Mouse (Mus musculus) CH12.LX (cell line): Measurements from ENCODE around the gene Pimreg. TPM values are rescaled to one million over a fixed set of nuclear protein-coding genes. Genes with fewer than 3 reads are reported as not detected.

Source experiments
- DNase-seq: peaks from one replicate; pipeline ENCODE4 v3.0.0-alpha.2; 2013; ENCODE audit errors: extremely low read depth
- H3K27ac ChIP-seq: 2 replicates; pipeline ENCODE4 v1.5.1; 2012; ENCODE audit warnings: low read depth, mild to moderate bottlenecking, control low read depth, moderate library complexity; ENCODE audit not compliant: insufficient read depth
- H3K27me3 ChIP-seq: replicated peaks from 2 replicates; pipeline ENCODE3; 2012; ENCODE audit warnings: inconsistent platforms
- H3K36me3 ChIP-seq, 2 experiments: replicated peaks in 1 of 2; 2 replicates each; pipeline versions ENCODE3 to v1.6.1; 2012; ENCODE audit warnings: inconsistent platforms in 1 of 2, low read length in 1 of 2, mild to moderate bottlenecking in 1 of 2, mixed read lengths in 1 of 2, moderate library complexity in 1 of 2; ENCODE audit not compliant: control insufficient read depth in 1 of 2, insufficient read depth in 1 of 2
- H3K4me1 ChIP-seq, 2 experiments: 2 replicates each; pipeline ENCODE4 v1.6.1; 2012; ENCODE audit warnings: inconsistent platforms in 1 of 2, moderate library complexity in 1 of 2; ENCODE audit not compliant: insufficient read depth in 2 of 2, control insufficient read depth in 1 of 2
- H3K4me2 ChIP-seq: 2 replicates; pipeline ENCODE4 v1.6.1; 2012; ENCODE audit warnings: low read depth, mild to moderate bottlenecking, control low read depth; ENCODE audit not compliant: poor library complexity, insufficient read depth, severe bottlenecking
- H3K4me3 ChIP-seq, 3 experiments: fragments of 150-350 bp in 1 of 3; sonication (generic) in 1 of 3; replicated peaks in 1 of 3; 2 replicates each; pipeline versions ENCODE3 to v1.5.1; 2011 to 2012; ENCODE audit warnings: low read depth in 2 of 3, low read length in 2 of 3, mild to moderate bottlenecking in 2 of 3, moderate library complexity in 2 of 3, control low read depth in 1 of 3, improper control_type of control experiment in 1 of 3, inconsistent platforms in 1 of 3, mixed read lengths in 1 of 3; ENCODE audit not compliant: poor library complexity in 1 of 3
- H3K79me2 ChIP-seq: replicated peaks from 2 replicates; pipeline ENCODE4 v1.6.1; 2012; ENCODE audit warnings: mild to moderate bottlenecking, moderate library complexity; ENCODE audit not compliant: control insufficient read depth, poor library complexity, insufficient read depth, severe bottlenecking; ENCODE audit errors: extremely low read depth
- H3K9ac ChIP-seq: 2 replicates; pipeline ENCODE4 v1.6.1; 2012; ENCODE audit warnings: low read depth, mild to moderate bottlenecking, control low read depth, moderate library complexity; ENCODE audit not compliant: insufficient read depth
- H3K9me3 ChIP-seq: replicated peaks from 2 replicates; pipeline ENCODE3; 2012; ENCODE audit warnings: low read length, inconsistent platforms, mixed read lengths
- CHD1 ChIP-seq: IDR thresholded peaks from 2 replicates; pipeline ENCODE4 v1.6.1; 2012; ENCODE audit warnings: low read depth, low read length, improper control_type of control experiment, inconsistent platforms
- CHD2 ChIP-seq: IDR thresholded peaks from 2 replicates; pipeline ENCODE4 v1.6.1; 2011; ENCODE audit warnings: low read length, improper control_type of control experiment
- CTCF ChIP-seq, 2 experiments: IDR thresholded peaks in 1 of 2; conservative IDR thresholded peaks in 1 of 2; 2 replicates each; pipeline ENCODE4 v1.5.1; 2011 to 2012; ENCODE audit warnings: low read depth in 2 of 2, low read length in 2 of 2, improper control_type of control experiment in 1 of 2, inconsistent platforms in 1 of 2, mild to moderate bottlenecking in 1 of 2, moderate library complexity in 1 of 2
- EP300 ChIP-seq: IDR thresholded peaks from 2 replicates; pipeline ENCODE4 v1.6.1; 2011; ENCODE audit warnings: low read length, improper control_type of control experiment
- ETS1 ChIP-seq: conservative IDR thresholded peaks from 2 replicates; pipeline ENCODE4 v1.6.1; 2012; ENCODE audit warnings: low read depth, mild to moderate bottlenecking, inconsistent platforms, low read length, improper control_type of control experiment, moderate library complexity
- GABPA ChIP-seq: IDR thresholded peaks from 2 replicates; pipeline ENCODE4 v1.6.1; 2012; ENCODE audit warnings: low read depth, low read length, improper control_type of control experiment, inconsistent platforms; ENCODE audit not compliant: insufficient replicate concordance
- HCFC1 ChIP-seq: IDR thresholded peaks from 2 replicates; pipeline ENCODE4 v1.6.1; 2012; ENCODE audit warnings: low read depth, mild to moderate bottlenecking, inconsistent platforms, low read length, improper control_type of control experiment
- IRF4 ChIP-seq: IDR thresholded peaks from 2 replicates; pipeline ENCODE4 v1.6.1; 2014; ENCODE audit warnings: low read depth, mild to moderate bottlenecking, inconsistent platforms, low read length, improper control_type of control experiment
- JUND ChIP-seq: conservative IDR thresholded peaks from 2 replicates; pipeline ENCODE4 v1.6.1; 2011; ENCODE audit warnings: low read depth, low read length, improper control_type of control experiment
- KAT2A ChIP-seq: IDR thresholded peaks from 2 replicates; pipeline ENCODE4 v1.6.1; 2012; ENCODE audit warnings: low read length, improper control_type of control experiment, inconsistent platforms; ENCODE audit not compliant: insufficient replicate concordance
- MAFK ChIP-seq: IDR thresholded peaks from 2 replicates; pipeline ENCODE4 v1.6.1; 2011; ENCODE audit warnings: low read length, improper control_type of control experiment; ENCODE audit not compliant: insufficient replicate concordance
- MEF2A ChIP-seq: IDR thresholded peaks from 2 replicates; pipeline ENCODE4 v1.6.1; 2014; ENCODE audit warnings: low read depth, mild to moderate bottlenecking, inconsistent platforms, low read length, improper control_type of control experiment, borderline replicate concordance
- MXI1 ChIP-seq: IDR thresholded peaks from 2 replicates; pipeline ENCODE4 v1.6.1; 2011; ENCODE audit warnings: mild to moderate bottlenecking, low read depth, low read length, improper control_type of control experiment
- MYC ChIP-seq: IDR thresholded peaks from 2 replicates; pipeline ENCODE4 v1.6.1; 2011; ENCODE audit warnings: low read depth, mild to moderate bottlenecking, improper control_type of control experiment, low read length
- PAX5 ChIP-seq: IDR thresholded peaks from 2 replicates; pipeline ENCODE4 v1.6.1; 2012; ENCODE audit warnings: low read length, inconsistent platforms, mixed read lengths
- POLR2A ChIP-seq: IDR thresholded peaks from 2 replicates; pipeline ENCODE4 v1.6.1; 2011; ENCODE audit warnings: low read depth, mild to moderate bottlenecking, improper control_type of control experiment, low read length
- POLR2AphosphoS2 ChIP-seq: IDR thresholded peaks from 2 replicates; pipeline ENCODE4 v1.6.1; 2011; ENCODE audit warnings: low read depth, low read length, improper control_type of control experiment
- RAD21 ChIP-seq: IDR thresholded peaks from 2 replicates; pipeline ENCODE4 v1.6.1; 2011; ENCODE audit warnings: low read depth, mild to moderate bottlenecking, low read length, improper control_type of control experiment, moderate library complexity
- SIN3A ChIP-seq: IDR thresholded peaks from 2 replicates; pipeline ENCODE4 v1.6.1; 2012; ENCODE audit warnings: low read length, improper control_type of control experiment, inconsistent platforms
- SMC3 ChIP-seq: IDR thresholded peaks from 2 replicates; pipeline ENCODE4 v1.6.1; 2011; ENCODE audit warnings: low read depth, low read length, improper control_type of control experiment
- TBP ChIP-seq: conservative IDR thresholded peaks from 2 replicates; pipeline ENCODE4 v1.6.1; 2011; ENCODE audit warnings: low read depth, low read length, improper control_type of control experiment
- TCF12 ChIP-seq: IDR thresholded peaks from 2 replicates; pipeline ENCODE4 v1.6.1; 2014; ENCODE audit warnings: low read depth, mild to moderate bottlenecking, inconsistent platforms, low read length, improper control_type of control experiment
- USF2 ChIP-seq: conservative IDR thresholded peaks from 2 replicates; pipeline ENCODE4 v1.6.1; 2011; ENCODE audit warnings: low read depth, low read length, improper control_type of control experiment
- ZKSCAN1 ChIP-seq: IDR thresholded peaks from 2 replicates; pipeline ENCODE4 v1.6.1; 2012; ENCODE audit warnings: low read depth, inconsistent platforms, low read length, improper control_type of control experiment, borderline replicate concordance
- ZMIZ1 ChIP-seq: IDR thresholded peaks from 2 replicates; pipeline ENCODE4 v1.6.1; 2012; ENCODE audit warnings: low read depth, mild to moderate bottlenecking, inconsistent platforms, low read length, improper control_type of control experiment
- ZNF384 ChIP-seq: IDR thresholded peaks from 2 replicates; pipeline ENCODE4 v1.6.1; 2012; ENCODE audit warnings: low read depth, low read length, improper control_type of control experiment, inconsistent platforms
- dilution Hi-C: fragments of 300-500 bp; cut with MboI; formaldehyde crosslinking; loops from 2 replicates; pipeline ENCODE4 v1.14.3; 2020; ENCODE audit warnings: low sequenced_read_pairs; ENCODE audit not compliant: extremely low pct_unique_long_range_greater_than_20kb, extremely low pct_ligation_motif_present
- in situ Hi-C: fragments of 300-500 bp; cut with MboI; formaldehyde crosslinking; loops from 3 replicates; pipeline ENCODE4 v1.14.3; 2019; ENCODE audit warnings: low sequenced_read_pairs, low pct_ligation_motif_present, low pct_unique_long_range_greater_than_20kb, mixed read lengths
- polyA plus RNA-seq: library from polyadenylated mRNA; unstranded; fragments of >175 nt; gene quantifications from 2 replicates; pipeline ENCODE4 v1.2.1, GENCODE M21; 2012; ENCODE audit warnings: low read depth; ENCODE audit not compliant: insufficient read length
- total RNA-seq, 2 experiments: library from RNA; depleted of rRNA; stranded (reverse); fragments of 300-350 nt in 1 of 2; fragments of >200 nt in 1 of 2; gene quantifications; 2 replicates each; pipeline ENCODE4 v1.2.3; 2012 to 2014

Pimreg gene
- total and polyA plus RNA-seq, 3 experiments, result 26.4 to 52.7 (median 27.9) TPM

DNA sequence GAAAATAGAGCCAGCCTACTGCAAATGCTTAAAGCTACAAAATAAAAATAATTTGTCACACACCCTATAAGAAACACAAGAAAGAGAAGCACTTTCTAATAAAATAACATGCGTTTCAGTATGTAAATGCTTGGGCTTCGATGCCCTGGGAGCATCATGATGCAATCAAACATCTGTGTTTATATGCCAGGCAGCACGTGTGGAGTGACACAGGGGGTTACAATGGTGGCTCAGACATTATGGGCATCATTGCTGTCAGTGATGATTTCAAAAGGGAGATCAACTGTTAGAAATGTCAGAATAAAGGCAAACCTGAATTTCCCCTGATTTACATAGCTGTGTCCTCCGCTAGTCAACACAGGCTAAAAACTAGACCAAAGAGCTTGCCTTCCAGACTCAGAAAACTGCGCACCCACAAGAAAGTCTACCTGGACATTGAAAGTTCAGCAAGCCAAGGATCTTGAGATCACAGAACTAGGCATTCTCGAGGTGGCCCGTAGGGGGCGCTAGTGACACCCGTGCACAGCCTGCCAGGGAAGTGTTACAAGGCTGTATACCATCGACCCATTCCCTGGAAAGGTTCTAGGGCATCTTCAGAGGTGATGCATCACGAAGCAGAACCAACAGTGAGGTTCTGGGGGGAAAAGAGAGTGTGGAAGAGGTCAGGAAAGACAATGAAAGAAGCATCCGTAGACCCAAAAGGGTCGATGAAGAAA lies 39.5 kb upstream of the Pimreg start (continued):
- TF ChIP-seq EP300 (no peak; the same call in 1 of the 2 replicates), TCF12 (peak; percentile 30; the same call in 1 of the 2 replicates), PAX5 (no peak), SMC3 (peak; percentile 76), MEF2A (no peak), ZKSCAN1 (no peak), CTCF (conservative IDR thresholded peaks at IDR 0.05 in 1 of 2, IDR thresholded peaks at IDR 0.05 in 1 of 2; ENCODE audit: low read depth in 2 of 2, low read length in 2 of 2) (peak; percentile 93 to 94), MXI1 (no peak), POLR2AphosphoS2 (no peak), ETS1 (no peak; the same call in 1 of the 2 replicates), POLR2A (no peak), USF2 (no peak), KAT2A (no peak), MAFK (no peak), CHD2 (no peak)

DNA sequence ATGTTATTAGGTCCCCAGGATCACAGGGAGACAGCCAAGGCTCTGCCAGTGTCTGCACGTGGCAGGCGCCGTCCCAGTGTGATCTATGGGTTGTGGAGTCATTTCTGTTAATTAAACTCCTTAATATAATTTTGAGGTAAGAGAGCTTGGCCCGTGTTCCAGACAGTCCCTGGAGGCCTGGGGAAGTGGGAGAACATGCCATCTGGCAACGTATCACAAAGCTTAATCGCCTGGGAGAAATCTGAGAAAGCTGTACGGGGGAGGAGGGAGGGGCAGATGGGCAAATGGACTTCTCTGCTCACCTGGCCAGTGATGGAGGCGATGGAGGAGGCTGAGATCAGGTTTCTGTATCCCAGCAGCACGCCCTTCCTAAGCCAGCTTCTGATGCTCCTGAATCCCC lies 38.7 kb upstream of the Pimreg start:
- H3K27me3 ChIP-seq, result no peaks in the 10 kb centered on the region
- no peak for TF ChIP-seq PAX5
- peaks cover 10 to 53% of the 10 kb centered on the region in 2 experiments for H3K4me1 ChIP-seq
- no peaks in the 10 kb centered on the region for H3K9me3 ChIP-seq
- no peak overlapping the region for H3K4me2 ChIP-seq
- no peak overlapping the region for H3K9ac ChIP-seq
- dilution Hi-C loops, result no loop called here
- H3K4me3 ChIP-seq, result no peak overlapping the region
- H3K79me2 ChIP-seq, result no peaks in the 10 kb centered on the region
- no peaks in the 10 kb centered on the region for H3K36me3 ChIP-seq
- DNase-seq, result no peak
- in situ Hi-C loops, result no loop called here
- H3K27ac ChIP-seq, result no peak overlapping the region

DNA sequence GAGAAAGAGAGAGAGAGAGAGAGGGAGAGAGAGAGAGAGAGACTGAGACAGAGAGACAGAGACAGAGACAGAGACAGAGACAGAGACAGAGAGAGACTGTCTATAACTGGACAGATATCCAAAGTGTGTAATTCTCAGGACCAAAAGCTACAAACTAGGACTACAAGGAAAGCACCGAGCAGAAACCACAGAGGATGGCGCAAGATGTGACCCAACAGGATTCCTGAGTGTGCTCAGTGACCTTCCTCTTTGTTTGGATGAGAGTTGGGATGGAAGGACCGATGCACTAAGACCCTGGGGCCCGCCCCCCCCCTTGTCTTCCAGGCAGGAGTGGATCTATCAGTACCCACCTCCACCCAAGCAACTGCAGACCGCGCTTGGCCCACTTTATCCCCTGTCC lies 36.3 kb upstream of the Pimreg start:
- H3K4me3 ChIP-seq, result no peak overlapping the region
- TF ChIP-seq GABPA (no peak), ETS1 (no peak), CHD1 (no peak), SIN3A (no peak), RAD21 (no peak), TBP (no peak), ZNF384 (no peak), TCF12 (no peak), SMC3 (no peak), HCFC1 (no peak), MYC (no peak), JUND (no peak), ZMIZ1 (no peak), CHD2 (no peak), MAFK (no peak), IRF4 (no peak), CTCF (conservative IDR thresholded peaks at IDR 0.05 in 1 of 2, IDR thresholded peaks at IDR 0.05 in 1 of 2; ENCODE audit: low read depth in 2 of 2, low read length in 2 of 2) (no peak), ZKSCAN1 (no peak)
- H3K36me3 ChIP-seq, result peaks cover 0 to 2% of the 10 kb centered on the region in 2 experiments
- no peaks in the 10 kb centered on the region for H3K79me2 ChIP-seq
- no peak overlapping the region for H3K9ac ChIP-seq
- in situ Hi-C loops, result no loop called here
- no peak overlapping the region for H3K4me2 ChIP-seq
- H3K27ac ChIP-seq, result no peak overlapping the region
- no peak for DNase-seq
- peaks cover 6 to 47% of the 10 kb centered on the region in 2 experiments for H3K4me1 ChIP-seq
- dilution Hi-C loops, result no loop called here
- H3K27me3 ChIP-seq, result no peaks in the 10 kb centered on the region
- H3K9me3 ChIP-seq, result no peaks in the 10 kb centered on the region
